Mouse (Mus musculus): ENCODE results near the gene Tmem235.

Tmem235 gene

DNA sequence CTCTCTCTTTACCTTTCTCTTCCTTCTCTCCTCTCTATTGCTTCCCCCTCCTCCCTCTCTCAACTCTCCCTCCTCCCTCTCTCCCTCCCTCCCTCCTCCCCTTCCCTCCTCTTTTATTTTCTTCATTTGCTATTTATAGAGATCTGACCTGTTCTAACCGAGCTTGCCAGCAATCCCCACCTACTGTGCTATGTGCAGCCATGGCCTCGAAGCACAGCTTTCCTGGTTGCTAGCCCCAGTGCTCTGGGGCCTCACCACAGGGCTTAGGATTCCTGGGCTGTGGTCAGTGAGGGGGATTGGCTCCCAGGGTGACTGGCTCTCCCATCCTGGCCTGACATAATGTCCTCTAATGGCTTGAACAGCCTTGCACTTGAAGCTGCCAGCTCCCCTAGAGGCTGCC, 36.0 kb downstream of the Tmem235 start:
- DNase-seq = no peak

DNA sequence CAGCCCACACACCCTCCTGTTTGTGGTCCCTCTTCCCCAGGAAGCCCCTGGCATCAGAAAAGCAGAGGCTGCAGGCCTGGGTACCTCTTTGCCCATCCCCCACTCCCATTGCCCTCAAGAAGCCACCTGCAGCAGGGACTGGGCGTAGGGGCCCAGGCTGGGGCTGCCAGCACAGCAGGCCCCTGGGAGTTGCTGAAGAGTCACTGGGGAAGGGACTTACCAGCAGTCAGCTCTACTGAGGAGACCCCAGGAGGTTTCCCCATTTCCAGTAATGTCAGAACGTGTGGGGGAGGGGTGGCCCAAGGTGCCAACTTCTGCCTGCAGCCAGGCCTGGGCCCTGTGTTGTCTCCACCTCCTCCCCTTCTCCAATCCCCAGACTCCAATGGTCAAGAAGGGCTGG, 41.7 kb downstream of the Tmem235 start:
- peak in 1 of 2 experiments; percentile 38 for DNase-seq

GRCm38 (mm10) chr11:117904442-117904841, 43.9 kb downstream of the Tmem235 start:
- DNase-seq = no peak

GRCm38 (mm10) chr11:117909337-117909736, 48.8 kb downstream of the Tmem235 start:
- DNase-seq = no peak

DNA sequence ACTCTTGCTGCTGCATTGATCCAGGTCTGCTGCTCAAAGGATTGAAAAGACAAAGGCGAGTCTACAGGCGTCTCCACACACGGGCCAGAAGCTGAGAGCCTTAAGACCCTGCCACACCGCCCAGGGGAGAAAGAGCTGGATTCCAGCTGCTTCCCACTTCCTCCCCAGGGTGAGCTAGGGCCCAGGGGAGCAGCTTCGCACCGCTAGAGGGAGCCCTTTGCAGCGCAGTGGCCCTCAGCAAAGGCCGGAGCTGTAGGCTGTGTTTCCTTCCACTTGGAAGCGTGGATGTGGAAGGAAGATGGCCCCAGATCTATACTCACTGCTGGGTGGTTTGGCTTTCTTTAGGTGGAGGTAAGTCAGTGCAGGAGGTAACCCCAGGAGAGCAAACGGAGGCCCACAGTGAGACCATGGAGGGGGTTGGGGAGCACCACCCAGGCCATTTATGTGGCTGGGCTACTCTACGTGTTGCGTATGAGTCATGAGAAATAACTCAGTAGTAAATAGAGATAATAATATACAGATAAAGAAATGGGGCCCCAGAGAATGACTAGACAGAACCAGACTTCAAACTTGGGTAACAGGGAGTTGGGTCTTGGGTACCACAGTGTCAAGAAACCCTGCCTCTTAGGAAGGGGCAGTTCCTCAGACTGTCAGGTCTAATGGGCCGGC, 52.3 kb downstream of the Tmem235 start:
- DNase-seq = peak; percentile 89 to 91

- DNase-seq = no peak
These were observed 54.0 kb downstream of the Tmem235 start for GRCm38 (mm10) chr11:117914531-117914930.
